Mouse (Mus musculus) layer of hippocampus, adult 9-10 months (tissue): ENCODE measurements around the gene Fzd4.

Experiments
- DNase-seq: peaks from one replicate; pipeline ENCODE4 v3.0.0; 2022; ENCODE audit warnings: low spot score

The Fzd4 gene

GRCm38 (mm10) chr7:89401136-89401858 lies 2.9 kb upstream of the Fzd4 start:
- DNase-seq, result no peak

- DNase-seq, result no peak
Observed at GRCm38 (mm10) chr7:89401936-89402335, 2.2 kb upstream of the Fzd4 start.

- no peak for DNase-seq
Observed at GRCm38 (mm10) chr7:89403053-89403972, 842 bp upstream of the Fzd4 start.

GRCm38 (mm10) chr7:89404734-89405440 lies 732 bp downstream of the Fzd4 start:
- no peak for DNase-seq

GRCm38 (mm10) chr7:89406011-89406410 lies 1.9 kb downstream of the Fzd4 start:
- no peak for DNase-seq

GRCm38 (mm10) chr7:89407006-89407940 lies 3.1 kb downstream of the Fzd4 start:
- DNase-seq, result no peak

- DNase-seq, result no peak
Observed at GRCm38 (mm10) chr7:89410294-89410693, 6.1 kb downstream of the Fzd4 start.

GRCm38 (mm10) chr7:89411346-89411745 lies 7.2 kb downstream of the Fzd4 start:
- no peak for DNase-seq

GRCm38 (mm10) chr7:89412094-89412493 lies 7.9 kb downstream of the Fzd4 start:
- DNase-seq, result no peak

GRCm38 (mm10) chr7:89416027-89416426 lies 11.9 kb downstream of the Fzd4 start:
- DNase-seq, result no peak

- no peak for DNase-seq
Observed at GRCm38 (mm10) chr7:89417707-89418106, 13.6 kb downstream of the Fzd4 start.

GRCm38 (mm10) chr7:89418127-89418653 lies 14.0 kb downstream of the Fzd4 start:
- no peak for DNase-seq

- peak; percentile 17 for DNase-seq
Observed at GRCm38 (mm10) chr7:89418917-89419679, 14.9 kb downstream of the Fzd4 start.

GRCm38 (mm10) chr7:89421294-89421693 lies 17.1 kb downstream of the Fzd4 start:
- DNase-seq, result no peak

GRCm38 (mm10) chr7:89422650-89423049 lies 18.5 kb downstream of the Fzd4 start:
- no peak for DNase-seq

GRCm38 (mm10) chr7:89423194-89423593 lies 19.0 kb downstream of the Fzd4 start:
- no peak for DNase-seq

GRCm38 (mm10) chr7:89423688-89424255 lies 19.6 kb downstream of the Fzd4 start:
- no peak for DNase-seq

GRCm38 (mm10) chr7:89424659-89425058 lies 20.5 kb downstream of the Fzd4 start:
- no peak for DNase-seq

- DNase-seq, result no peak
Observed at GRCm38 (mm10) chr7:89425803-89426725, 21.9 kb downstream of the Fzd4 start.
